Mouse (Mus musculus): Measurements from ENCODE around the gene Otc.
A peak's percentile ranks its signal among the peaks of the same experiment; 100 is the strongest.

Otc gene

GRCm38 (mm10) chrX:10251852-10252504 lies at the start of gene Otc:
TSS of gene Otc (plus strand) at chrX:10252305.
- no peak for DNase-seq (ENCODE audit: low spot score)

- DNase-seq (ENCODE audit: low spot score) = no peak
Measured at GRCm38 (mm10) chrX:10205937-10206336, 46.2 kb upstream of the Otc start.

GRCm38 (mm10) chrX:10215972-10216371 lies 36.1 kb upstream of the Otc start:
- no peak for DNase-seq (ENCODE audit: low spot score)

- DNase-seq (ENCODE audit: low spot score) = peak; percentile 52
Measured at GRCm38 (mm10) chrX:10216410-10216949, 35.6 kb upstream of the Otc start, which contains the start of gene Rpgr. TSS of gene Rpgr (minus strand) at chrX:10216920.

DNA sequence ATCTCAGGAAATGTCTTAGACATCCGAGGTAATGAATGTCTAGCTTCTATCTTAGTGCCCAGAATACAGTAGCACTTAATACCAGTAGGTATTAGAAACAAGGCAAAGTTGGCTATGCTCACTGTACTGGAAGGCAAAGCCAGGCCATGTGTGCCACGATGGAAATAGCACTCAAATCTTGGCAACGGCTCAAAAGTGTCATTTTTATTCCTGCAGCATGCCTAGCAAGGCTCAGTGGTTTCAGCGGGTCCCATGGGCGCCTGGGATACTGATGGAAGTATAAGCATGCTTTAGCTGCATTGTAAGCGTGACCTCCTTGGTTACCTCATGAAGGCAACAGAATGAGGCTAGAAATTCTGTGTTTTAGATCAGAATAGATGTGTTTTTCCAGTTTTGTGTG lies 32.8 kb upstream of the Otc start:
- DNase-seq (ENCODE audit: low spot score) = no peak

DNA sequence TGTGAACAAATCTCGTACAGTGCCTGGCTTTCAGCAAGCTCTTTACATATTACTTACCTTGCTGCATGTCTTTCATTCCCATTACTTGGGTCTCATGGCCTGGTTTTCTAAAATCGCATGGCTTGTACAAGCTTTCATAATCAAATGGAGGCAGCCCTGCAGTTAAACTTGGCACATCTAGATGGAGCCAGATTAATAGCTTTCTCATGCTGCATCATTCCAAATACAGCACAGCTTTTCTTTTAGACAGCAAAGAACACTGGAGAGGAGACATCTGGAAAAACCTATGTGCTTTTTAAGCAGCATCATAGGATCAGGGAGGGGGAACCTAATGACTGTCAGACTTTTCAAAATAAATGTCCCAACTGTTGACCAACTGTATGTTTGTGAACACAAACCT lies 19.1 kb upstream of the Otc start:
- no peak for DNase-seq (ENCODE audit: low spot score)

DNA sequence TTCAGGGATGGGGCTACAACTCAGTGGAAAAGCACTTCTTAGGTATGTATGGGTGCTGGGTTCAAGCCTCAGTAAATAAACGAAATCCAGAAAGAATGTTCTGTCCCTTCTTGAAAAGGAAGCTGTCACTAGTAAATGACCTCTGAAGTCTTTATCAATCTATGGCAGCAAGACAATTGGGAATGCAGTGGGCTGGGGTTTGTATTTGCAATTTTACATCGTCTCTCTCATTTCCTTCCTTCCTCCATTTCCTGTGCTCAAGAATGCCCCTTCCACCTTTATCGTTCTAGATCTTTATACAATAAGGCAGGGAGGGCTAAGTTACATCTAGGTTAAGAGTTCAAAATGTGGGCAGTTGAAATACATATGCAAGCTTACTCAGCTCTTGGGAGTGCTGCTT lies 17.5 kb upstream of the Otc start:
- DNase-seq (ENCODE audit: low spot score) = no peak

GRCm38 (mm10) chrX:10239515-10239914 lies 12.6 kb upstream of the Otc start:
- no peak for DNase-seq (ENCODE audit: low spot score)

GRCm38 (mm10) chrX:10243916-10244315 lies 8.2 kb upstream of the Otc start:
- no peak for DNase-seq (ENCODE audit: low spot score)

- no peak for DNase-seq (ENCODE audit: low spot score)
Measured at GRCm38 (mm10) chrX:10251357-10251756, 748 bp upstream of the Otc start.

- DNase-seq (ENCODE audit: low spot score) = no peak
Measured at GRCm38 (mm10) chrX:10257774-10258173, 5.7 kb downstream of the Otc start.

- DNase-seq (ENCODE audit: low spot score) = no peak
Measured at GRCm38 (mm10) chrX:10258260-10258659, 6.2 kb downstream of the Otc start.

GRCm38 (mm10) chrX:10268308-10268707 lies 16.2 kb downstream of the Otc start:
- no peak for DNase-seq (ENCODE audit: low spot score)

GRCm38 (mm10) chrX:10268761-10269437 lies 16.8 kb downstream of the Otc start:
- no peak for DNase-seq (ENCODE audit: low spot score)

GRCm38 (mm10) chrX:10297341-10297740 lies 45.2 kb downstream of the Otc start:
- DNase-seq (ENCODE audit: low spot score) = no peak

DNA sequence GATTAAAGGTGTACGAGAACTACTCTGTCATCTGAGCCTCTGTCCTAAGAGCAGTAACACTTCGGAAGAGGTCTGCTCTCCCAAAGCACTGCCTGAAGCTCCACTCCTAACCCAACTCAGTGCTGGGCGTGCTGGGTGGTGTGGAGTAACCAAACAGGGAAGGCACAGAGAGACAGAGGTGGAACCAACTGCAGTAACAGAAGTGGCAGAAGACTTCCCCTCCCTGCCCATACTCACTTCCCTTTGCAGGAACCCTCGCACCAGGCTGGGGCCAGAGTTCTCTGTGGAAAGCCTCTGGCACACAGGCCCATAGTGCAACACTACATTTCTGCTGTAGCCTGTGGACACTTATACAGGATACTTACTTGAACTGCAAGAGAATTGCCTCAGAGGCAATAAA lies 66.1 kb downstream of the Otc start:
- DNase-seq (ENCODE audit: low spot score) = no peak

DNA sequence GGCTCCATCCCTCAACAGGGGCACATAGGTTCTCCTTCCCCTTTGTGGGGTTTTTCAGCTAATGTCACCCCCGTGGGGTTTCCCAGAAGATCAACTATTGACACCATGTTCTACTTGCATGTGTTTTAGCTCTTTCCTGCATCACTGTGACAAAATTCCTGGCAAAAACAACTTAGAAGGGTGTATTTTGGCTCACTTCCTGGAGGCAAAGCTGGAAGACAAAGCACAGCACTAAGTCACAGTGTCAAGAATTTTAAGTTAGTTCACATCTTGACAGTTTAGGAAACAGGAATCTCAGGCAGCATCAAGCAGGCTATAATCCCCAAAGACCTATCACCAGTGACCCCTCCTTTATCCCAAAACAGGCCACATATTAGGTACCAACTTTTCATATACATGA lies 78.1 kb downstream of the Otc start:
- DNase-seq (ENCODE audit: low spot score) = no peak

DNA sequence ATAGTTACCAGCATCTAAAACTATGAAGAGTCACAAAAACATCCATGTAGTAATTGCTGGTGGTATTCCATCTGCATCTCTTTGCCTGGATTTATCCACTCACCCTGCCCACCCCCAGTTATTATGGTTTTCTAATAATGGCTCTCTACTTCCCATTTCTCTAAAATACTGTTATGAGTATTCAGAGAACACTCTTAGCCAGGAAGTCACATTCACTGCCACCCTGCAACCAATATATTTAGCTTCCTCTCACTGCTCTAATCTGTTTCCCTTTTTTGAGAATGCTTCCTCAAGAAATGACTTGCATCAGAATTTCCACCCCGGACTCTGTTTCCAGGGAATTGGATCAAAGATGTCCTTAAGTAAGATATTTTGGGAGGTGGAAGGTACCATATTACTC lies 79.6 kb downstream of the Otc start:
- DNase-seq (ENCODE audit: low spot score) = no peak

DNA sequence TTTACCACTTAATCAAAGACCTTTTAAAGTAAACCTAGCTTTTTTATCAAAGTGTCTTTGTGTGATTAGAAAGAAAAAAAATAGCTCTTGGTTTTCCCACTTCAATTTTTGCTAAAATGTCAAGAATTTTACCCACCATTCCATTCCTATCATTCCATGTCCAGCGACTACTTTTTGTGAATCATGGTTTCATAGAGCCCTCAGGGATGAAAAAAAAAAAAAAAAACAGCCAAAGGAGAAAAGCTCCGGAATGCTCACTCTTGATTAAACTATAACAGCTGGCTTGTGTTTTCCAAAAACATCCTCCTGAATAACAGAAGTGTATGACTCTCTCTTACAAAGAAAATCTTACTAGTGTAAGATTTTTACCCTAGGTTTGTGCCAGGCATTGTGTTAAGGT lies 84.7 kb downstream of the Otc start:
- no peak for DNase-seq (ENCODE audit: low spot score)

- DNase-seq (ENCODE audit: low spot score) = no peak
Measured at GRCm38 (mm10) chrX:10355867-10356266, 103.8 kb downstream of the Otc start.

Data from urinary bladder, postnatal 10 days (tissue).